Mouse (Mus musculus) limb, embryonic 13.5 days (tissue): Measurements from ENCODE around the gene Ajuba. TPM values are rescaled to one million over a fixed set of nuclear protein-coding genes. Genes with fewer than 3 reads are reported as not detected.

Experiments used
- ATAC-seq: fragments of 200-750 bp; cut with Nextera tagmentation; 2 replicates; pipeline ENCODE4 v1.8.0; 2017; ENCODE audit warnings: low read depth, moderate number of reproducible peaks, moderate TSS enrichment; ENCODE audit not compliant: low FRiP score
- H3K27ac ChIP-seq: fragments of 300-500 bp; sonication (generic); 2 replicates; pipeline ENCODE4 v1.5.1; 2015; ENCODE audit warnings: inconsistent platforms, mild to moderate bottlenecking, moderate library complexity
- H3K27me3 ChIP-seq: fragments of 300-500 bp; sonication (generic); 2 replicates; pipeline ENCODE4 v1.6.1; 2015; ENCODE audit warnings: mild to moderate bottlenecking, inconsistent platforms
- H3K36me3 ChIP-seq: fragments of 300-500 bp; sonication (generic); 2 replicates; pipeline ENCODE4 v1.6.1; 2015; ENCODE audit warnings: inconsistent platforms, mild to moderate bottlenecking, moderate library complexity
- H3K4me1 ChIP-seq: fragments of 300-500 bp; sonication (generic); 2 replicates; pipeline ENCODE4 v1.6.1; 2015; ENCODE audit warnings: inconsistent platforms
- H3K4me2 ChIP-seq: fragments of 300-500 bp; sonication (generic); replicated peaks from 2 replicates; pipeline ENCODE4 v1.6.1; 2015; ENCODE audit warnings: inconsistent platforms, mild to moderate bottlenecking, moderate library complexity
- H3K4me3 ChIP-seq: fragments of 300-500 bp; sonication (generic); 2 replicates; pipeline ENCODE4 v1.5.1; 2015; ENCODE audit warnings: moderate library complexity, mild to moderate bottlenecking, inconsistent platforms
- H3K9ac ChIP-seq: fragments of 300-500 bp; sonication (generic); 2 replicates; pipeline ENCODE4 v1.6.1; 2015; ENCODE audit warnings: mild to moderate bottlenecking, inconsistent platforms
- H3K9me3 ChIP-seq: fragments of 300-500 bp; sonication (generic); 2 replicates; pipeline ENCODE4 v1.6.1; 2016; ENCODE audit warnings: inconsistent platforms
- WGBS: fragments of 180-500 bp; shearing (Covaris S2); methylation state at CpG from one replicate; pipeline ENCODE4 v1.1.7; 2015; 5-methylcytosine and 5-hydroxymethylcytosine counted together
- polyA plus RNA-seq: library from polyadenylated mRNA; unstranded; fragments of >200 nt; fragmentation: Nextera tagmentation; extraction: Ambion mirVana; gene quantifications from 2 replicates; pipeline ENCODE4 v1.2.1, GENCODE M21; 2015

Gene Ajuba
- polyA plus RNA-seq, 1 experiment from 2014 or later: 54.4 TPM

- no peak overlapping the region for H3K9ac ChIP-seq
- H3K4me3 ChIP-seq: no peak overlapping the region
- ATAC-seq: no peak
- no peak overlapping the region; the same call in 1 of the 2 replicates for H3K27ac ChIP-seq
- H3K4me2 ChIP-seq: no peak overlapping the region
- 56% methylated on average over 8 of the region's 8 CpGs for WGBS
- no peaks in the 10 kb centered on the region for H3K27me3 ChIP-seq
- peaks cover 16% of the 10 kb centered on the region for H3K4me1 ChIP-seq
- no peaks in the 10 kb centered on the region for H3K9me3 ChIP-seq
- peaks cover 22% of the 10 kb centered on the region for H3K36me3 ChIP-seq
Measured at GRCm38 (mm10) chr14:54607226-54607625, 29.9 kb upstream of the Ajuba start.

- Histone ChIP-seq H3K9me3 (no peaks in the 10 kb centered on the region), H3K4me2 (peak within 1 kb of the TSS; percentile 65), H3K4me3 (peak within 1 kb of the TSS; percentile 65), H3K36me3 (peaks cover 10% of the 10 kb centered on the region), H3K4me1 (peaks cover 17% of the 10 kb centered on the region), H3K9ac (peak within 1 kb of the TSS; percentile 65), H3K27me3 (no peaks in the 10 kb centered on the region), H3K27ac (peak within 1 kb of the TSS; percentile 67)
- peak; percentile 53; the same call in 1 of the 2 replicates for ATAC-seq
- WGBS: under 1% methylated on average over 26 of the region's 39 CpGs
Measured at GRCm38 (mm10) chr14:54605752-54606321, 28.5 kb upstream of the Ajuba start, which contains the start of gene 4931414P19Rik. 4931414P19Rik (minus strand) TSS chr14:54605993.

- peaks cover 12% of the 10 kb centered on the region for H3K36me3 ChIP-seq
- peak overlapping the region; percentile 65 for H3K27ac ChIP-seq
- peaks cover 17% of the 10 kb centered on the region for H3K4me1 ChIP-seq
- ATAC-seq: no peak
- no peak overlapping the region for H3K9ac ChIP-seq
- peak overlapping the region; percentile 65 for H3K4me3 ChIP-seq
- no peaks in the 10 kb centered on the region for H3K9me3 ChIP-seq
- H3K27me3 ChIP-seq: no peaks in the 10 kb centered on the region
- peak overlapping the region; percentile 57 for H3K4me2 ChIP-seq
- WGBS: 83% methylated on average over 8 of the region's 8 CpGs
Measured at GRCm38 (mm10) chr14:54603686-54604085, 26.3 kb upstream of the Ajuba start.

GRCm38 (mm10) chr14:54603038-54603654 is 25.8 kb upstream of the Ajuba start:
- peak overlapping the region; percentile 57 for H3K4me2 ChIP-seq
- H3K4me3 ChIP-seq: peak overlapping the region; percentile 65
- peak; percentile 99 for ATAC-seq
- H3K27me3 ChIP-seq: no peaks in the 10 kb centered on the region
- peaks cover 17% of the 10 kb centered on the region for H3K4me1 ChIP-seq
- H3K27ac ChIP-seq: peak overlapping the region; percentile 94
- WGBS: under 1% methylated on average over 46 of the region's 46 CpGs
- no peaks in the 10 kb centered on the region for H3K9me3 ChIP-seq
- peaks cover 13% of the 10 kb centered on the region for H3K36me3 ChIP-seq
- peak overlapping the region; percentile 83 for H3K9ac ChIP-seq

GRCm38 (mm10) chr14:54602613-54603012 is 25.3 kb upstream of the Ajuba start:
- H3K4me3 ChIP-seq: peak overlapping the region; percentile 65
- 38% methylated on average over 4 of the region's 4 CpGs for WGBS
- ATAC-seq: no peak
- H3K27me3 ChIP-seq: no peaks in the 10 kb centered on the region
- H3K9ac ChIP-seq: peak overlapping the region; percentile 83
- H3K27ac ChIP-seq: peak overlapping the region; percentile 94
- H3K9me3 ChIP-seq: no peaks in the 10 kb centered on the region
- peak overlapping the region; percentile 57 for H3K4me2 ChIP-seq
- peaks cover 17% of the 10 kb centered on the region for H3K4me1 ChIP-seq
- H3K36me3 ChIP-seq: peaks cover 13% of the 10 kb centered on the region

- H3K4me1 ChIP-seq: peaks cover 17% of the 10 kb centered on the region
- H3K9ac ChIP-seq: no peak overlapping the region
- no peak overlapping the region for H3K4me3 ChIP-seq
- no peak overlapping the region for H3K27ac ChIP-seq
- H3K36me3 ChIP-seq: peaks cover 18% of the 10 kb centered on the region
- no peaks in the 10 kb centered on the region for H3K9me3 ChIP-seq
- 66% methylated on average over 2 of the region's 2 CpGs for WGBS
- no peak overlapping the region for H3K4me2 ChIP-seq
- ATAC-seq: no peak
- H3K27me3 ChIP-seq: no peaks in the 10 kb centered on the region
Measured at GRCm38 (mm10) chr14:54601601-54602000, 24.2 kb upstream of the Ajuba start.

- ATAC-seq: no peak
- Histone ChIP-seq H3K27ac (no peak overlapping the region), H3K4me3 (no peak overlapping the region), H3K4me2 (no peak overlapping the region), H3K4me1 (peaks cover 10% of the 10 kb centered on the region), H3K9ac (no peak overlapping the region), H3K27me3 (no peaks in the 10 kb centered on the region), H3K36me3 (peaks cover 38% of the 10 kb centered on the region), H3K9me3 (no peaks in the 10 kb centered on the region)
- WGBS: 74% methylated on average over 7 of the region's 7 CpGs
Measured at GRCm38 (mm10) chr14:54597084-54597483, 19.7 kb upstream of the Ajuba start.

GRCm38 (mm10) chr14:54594631-54595414 is 17.5 kb upstream of the Ajuba start:
- Histone ChIP-seq H3K4me3 (no peak overlapping the region), H3K36me3 (peaks cover 49% of the 10 kb centered on the region), H3K27me3 (no peaks in the 10 kb centered on the region), H3K4me1 (peaks cover 10% of the 10 kb centered on the region), H3K4me2 (no peak overlapping the region; the same call in 1 of the 2 replicates), H3K9ac (no peak overlapping the region), H3K27ac (no peak overlapping the region), H3K9me3 (no peaks in the 10 kb centered on the region)
- ATAC-seq: no peak
- WGBS: 70% methylated on average over 28 of the region's 28 CpGs

GRCm38 (mm10) chr14:54594055-54594454 is 16.7 kb upstream of the Ajuba start:
- ATAC-seq: no peak
- Histone ChIP-seq H3K27ac (no peak overlapping the region), H3K27me3 (no peaks in the 10 kb centered on the region), H3K4me3 (no peak overlapping the region), H3K9me3 (no peaks in the 10 kb centered on the region), H3K36me3 (peaks cover 41% of the 10 kb centered on the region), H3K4me1 (peaks cover 10% of the 10 kb centered on the region), H3K9ac (no peak overlapping the region), H3K4me2 (no peak overlapping the region)
- WGBS: 95% methylated on average over 3 of the region's 3 CpGs

- WGBS: 54% methylated on average over 10 of the region's 10 CpGs
- Histone ChIP-seq H3K9ac (peak overlapping the region; percentile 36; the same call in 1 of the 2 replicates), H3K27ac (no peak overlapping the region; the same call in 1 of the 2 replicates), H3K4me1 (peaks cover 10% of the 10 kb centered on the region), H3K4me2 (no peak overlapping the region), H3K9me3 (no peaks in the 10 kb centered on the region), H3K36me3 (peaks cover 37% of the 10 kb centered on the region), H3K4me3 (no peak overlapping the region), H3K27me3 (no peaks in the 10 kb centered on the region)
- ATAC-seq: no peak
Measured at GRCm38 (mm10) chr14:54592319-54592934, 15.1 kb upstream of the Ajuba start.

GRCm38 (mm10) chr14:54591056-54591455 is 13.7 kb upstream of the Ajuba start:
- no peak overlapping the region for H3K27ac ChIP-seq
- 89% methylated on average over 16 of the region's 16 CpGs for WGBS
- no peak overlapping the region for H3K4me3 ChIP-seq
- H3K4me1 ChIP-seq: peaks cover 10% of the 10 kb centered on the region
- H3K27me3 ChIP-seq: no peaks in the 10 kb centered on the region
- H3K36me3 ChIP-seq: peaks cover 36% of the 10 kb centered on the region
- H3K4me2 ChIP-seq: no peak overlapping the region
- no peak for ATAC-seq
- H3K9ac ChIP-seq: no peak overlapping the region
- H3K9me3 ChIP-seq: no peaks in the 10 kb centered on the region
